Mouse (Mus musculus): ENCODE data around the gene Cadps. TPM values are rescaled to one million over a fixed set of nuclear protein-coding genes. Genes with fewer than 3 reads are reported as not detected.

Gene Cadps
- total and polyA plus RNA-seq, 3 experiments: 0.04 to 0.07 TPM; not detected in 1

GRCm38 (mm10) chr14:12404724-12405123 lies 418.2 kb downstream of the Cadps start:
- H3K4me1 ChIP-seq (ENCODE audit: control insufficient read depth in 1 of 2, insufficient read depth in 2 of 2): peaks cover 0 to 8% of the 10 kb centered on the region in 2 experiments; a peak in 2 of 4 replicates
- H3K27ac ChIP-seq (ENCODE audit: insufficient read depth, low read depth): no peak overlapping the region
- no peaks in the 10 kb centered on the region for H3K27me3 ChIP-seq (replicated peaks)
- dilution Hi-C loops (cut with MboI; ENCODE audit: extremely low pct_ligation_motif_present, extremely low pct_unique_long_range_greater_than_20kb, low sequenced_read_pairs): no loop called here
- H3K4me2 ChIP-seq (ENCODE audit: insufficient read depth, low read depth, poor library complexity, severe bottlenecking): no peak overlapping the region
- no peaks in the 10 kb centered on the region for H3K79me2 ChIP-seq (replicated peaks; ENCODE audit: control insufficient read depth, extremely low read depth, insufficient read depth, poor library complexity, severe bottlenecking)
- H3K4me3 ChIP-seq (replicated peaks in 1 of 3; ENCODE audit: low read depth in 2 of 3, low read length in 2 of 3, poor library complexity in 1 of 3): no peak overlapping the region
- DNase-seq (ENCODE audit: extremely low read depth): no peak
- H3K9ac ChIP-seq (ENCODE audit: insufficient read depth, low read depth): no peak overlapping the region
- no peaks in the 10 kb centered on the region for H3K9me3 ChIP-seq (replicated peaks; ENCODE audit: low read length)
- H3K36me3 ChIP-seq (replicated peaks in 1 of 2; ENCODE audit: control insufficient read depth in 1 of 2, insufficient read depth in 1 of 2, low read length in 1 of 2): no peaks in the 10 kb centered on the region
- no peak for TF ChIP-seq NRF1 (IDR thresholded peaks at IDR 0.05; ENCODE audit: low read depth, low read length)
- TF ChIP-seq CHD1 (IDR thresholded peaks at IDR 0.05; ENCODE audit: low read depth, low read length): no peak
- no peak for TF ChIP-seq BHLHE40 (IDR thresholded peaks at IDR 0.05; ENCODE audit: low read depth, low read length)
- TF ChIP-seq CHD2 (IDR thresholded peaks at IDR 0.05; ENCODE audit: low read length): no peak
- TF ChIP-seq ZKSCAN1 (IDR thresholded peaks at IDR 0.05; ENCODE audit: borderline replicate concordance, low read depth, low read length): no peak
- TF ChIP-seq TBP (conservative IDR thresholded peaks at IDR 0.05; ENCODE audit: low read depth, low read length): no peak
- TF ChIP-seq USF2 (conservative IDR thresholded peaks at IDR 0.05; ENCODE audit: low read depth, low read length): no peak
- no peak for TF ChIP-seq JUND (conservative IDR thresholded peaks at IDR 0.05; ENCODE audit: low read depth, low read length)
- in situ Hi-C loops (cut with MboI; ENCODE audit: low pct_ligation_motif_present, low pct_unique_long_range_greater_than_20kb, low sequenced_read_pairs): no loop called here

DNA sequence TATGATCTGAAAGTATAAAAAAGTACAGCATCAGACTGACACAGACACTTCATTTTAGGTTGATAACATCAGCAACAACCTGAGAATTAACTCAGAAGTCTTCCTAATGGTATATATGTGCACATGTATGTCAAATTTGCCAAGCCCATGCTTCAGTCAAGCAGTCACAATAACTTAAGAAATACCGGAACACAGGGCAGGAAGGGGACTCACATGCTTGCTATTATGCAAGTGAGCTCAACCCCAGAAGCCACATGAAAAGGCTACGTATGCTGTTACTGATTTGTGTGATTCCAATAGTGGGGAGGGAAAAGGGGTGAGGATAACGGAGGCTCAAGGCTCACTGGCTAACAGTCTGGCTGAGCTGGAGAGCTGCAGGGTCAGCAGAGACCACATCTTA lies 418.8 kb downstream of the Cadps start:
- no peak overlapping the region for H3K9ac ChIP-seq (ENCODE audit: insufficient read depth, low read depth)
- dilution Hi-C loops (cut with MboI; ENCODE audit: extremely low pct_ligation_motif_present, extremely low pct_unique_long_range_greater_than_20kb, low sequenced_read_pairs) (no loop called here), in situ Hi-C loops (cut with MboI; ENCODE audit: low pct_ligation_motif_present, low pct_unique_long_range_greater_than_20kb, low sequenced_read_pairs) (no loop called here)
- no peaks in the 10 kb centered on the region for H3K9me3 ChIP-seq (replicated peaks; ENCODE audit: low read length)
- no peaks in the 10 kb centered on the region for H3K36me3 ChIP-seq (replicated peaks in 1 of 2; ENCODE audit: control insufficient read depth in 1 of 2, insufficient read depth in 1 of 2, low read length in 1 of 2)
- H3K27ac ChIP-seq (ENCODE audit: insufficient read depth, low read depth): no peak overlapping the region
- H3K79me2 ChIP-seq (replicated peaks; ENCODE audit: control insufficient read depth, extremely low read depth, insufficient read depth, poor library complexity, severe bottlenecking): no peaks in the 10 kb centered on the region
- H3K27me3 ChIP-seq (replicated peaks): no peaks in the 10 kb centered on the region
- TF ChIP-seq JUN (IDR thresholded peaks at IDR 0.05; ENCODE audit: insufficient read depth, low read depth, low read length) (no peak), ELF1 (IDR thresholded peaks at IDR 0.05; ENCODE audit: low read depth, low read length) (0 out of 2 replicates have a peak, but pooled peaks have one; percentile 18)
- no peak overlapping the region for H3K4me3 ChIP-seq (replicated peaks in 1 of 3; ENCODE audit: low read depth in 2 of 3, low read length in 2 of 3, poor library complexity in 1 of 3)
- no peak overlapping the region for H3K4me2 ChIP-seq (ENCODE audit: insufficient read depth, low read depth, poor library complexity, severe bottlenecking)
- no peak for DNase-seq (ENCODE audit: extremely low read depth)
- peaks cover 0 to 1% of the 10 kb centered on the region in 2 experiments; a peak in 1 of 4 replicates for H3K4me1 ChIP-seq (ENCODE audit: control insufficient read depth in 1 of 2, insufficient read depth in 2 of 2)

GRCm38 (mm10) chr14:12400116-12400515 lies 422.8 kb downstream of the Cadps start:
- Histone ChIP-seq H3K9ac (ENCODE audit: insufficient read depth, low read depth) (no peak overlapping the region), H3K27me3 (replicated peaks) (no peaks in the 10 kb centered on the region), H3K79me2 (replicated peaks; ENCODE audit: control insufficient read depth, extremely low read depth, insufficient read depth, poor library complexity, severe bottlenecking) (no peaks in the 10 kb centered on the region), H3K9me3 (replicated peaks; ENCODE audit: low read length) (no peaks in the 10 kb centered on the region), H3K27ac (ENCODE audit: insufficient read depth, low read depth) (no peak overlapping the region), H3K4me1 (ENCODE audit: control insufficient read depth in 1 of 2, insufficient read depth in 2 of 2) (0 out of 4 replicates have a peak, but pooled peaks cover 0 to 9% of the 10 kb centered on the region in 2 experiments), H3K36me3 (replicated peaks in 1 of 2; ENCODE audit: control insufficient read depth in 1 of 2, insufficient read depth in 1 of 2, low read length in 1 of 2) (no peaks in the 10 kb centered on the region), H3K4me3 (replicated peaks in 1 of 3; ENCODE audit: low read depth in 2 of 3, low read length in 2 of 3, poor library complexity in 1 of 3) (no peak overlapping the region), H3K4me2 (ENCODE audit: insufficient read depth, low read depth, poor library complexity, severe bottlenecking) (no peak overlapping the region)
- dilution Hi-C loops (cut with MboI; ENCODE audit: extremely low pct_ligation_motif_present, extremely low pct_unique_long_range_greater_than_20kb, low sequenced_read_pairs) (no loop called here), in situ Hi-C loops (cut with MboI; ENCODE audit: low pct_ligation_motif_present, low pct_unique_long_range_greater_than_20kb, low sequenced_read_pairs) (no loop called here)
- no peak for TF ChIP-seq E2F4 (IDR thresholded peaks at IDR 0.05; ENCODE audit: insufficient replicate concordance, low read depth, low read length)
- TF ChIP-seq TBP (conservative IDR thresholded peaks at IDR 0.05; ENCODE audit: low read depth, low read length): no peak
- TF ChIP-seq ZC3H11A (IDR thresholded peaks at IDR 0.05; ENCODE audit: low read depth, low read length): no peak
- TF ChIP-seq EP300 (IDR thresholded peaks at IDR 0.05; ENCODE audit: low read length): no peak
- TF ChIP-seq ZMIZ1 (IDR thresholded peaks at IDR 0.05; ENCODE audit: low read depth, low read length): no peak
- TF ChIP-seq RAD21 (IDR thresholded peaks at IDR 0.05; ENCODE audit: low read depth, low read length): no peak
- TF ChIP-seq ZNF384 (IDR thresholded peaks at IDR 0.05; ENCODE audit: low read depth, low read length): no peak
- no peak for TF ChIP-seq CHD2 (IDR thresholded peaks at IDR 0.05; ENCODE audit: low read length)
- TF ChIP-seq JUN (IDR thresholded peaks at IDR 0.05; ENCODE audit: insufficient read depth, low read depth, low read length): no peak
- no peak for TF ChIP-seq MAX (IDR thresholded peaks at IDR 0.05; ENCODE audit: low read length)
- no peak for TF ChIP-seq MYC (IDR thresholded peaks at IDR 0.05; ENCODE audit: low read depth, low read length)
- no peak for TF ChIP-seq MAFK (IDR thresholded peaks at IDR 0.05; ENCODE audit: insufficient replicate concordance, low read length)
- TF ChIP-seq MXI1 (IDR thresholded peaks at IDR 0.05; ENCODE audit: low read depth, low read length): no peak
- TF ChIP-seq SMC3 (IDR thresholded peaks at IDR 0.05; ENCODE audit: low read depth, low read length): no peak
- TF ChIP-seq HCFC1 (IDR thresholded peaks at IDR 0.05; ENCODE audit: low read depth, low read length): no peak
- no peak for TF ChIP-seq NELFE (IDR thresholded peaks at IDR 0.05; ENCODE audit: low read depth, low read length)
- no peak for TF ChIP-seq POLR2AphosphoS2 (IDR thresholded peaks at IDR 0.05; ENCODE audit: low read depth, low read length)
- TF ChIP-seq JUND (conservative IDR thresholded peaks at IDR 0.05; ENCODE audit: low read depth, low read length): no peak
- no peak for DNase-seq (ENCODE audit: extremely low read depth)
